Mouse (Mus musculus): Measurements from ENCODE around the gene Olfr553.

- no peak for TF ChIP-seq CTCF (IDR thresholded peaks at IDR 0.05; ENCODE audit: control insufficient read depth, insufficient read depth, insufficient replicate concordance, low read depth, low read length)
- TF ChIP-seq POLR2A (IDR thresholded peaks at IDR 0.05; ENCODE audit: control insufficient read depth, low read depth, low read length): no peak
Observed at GRCm38 (mm10) chr7:102638132-102638531, 20.1 kb upstream of the Olfr553 start, which contains the start of gene Olfr554.
